Mouse (Mus musculus) kidney, adult 11 months (tissue): Measurements from ENCODE around the gene Casr.

Experiments used
- DNase-seq: peaks from one replicate; pipeline ENCODE4 v3.0.0; 2022

The Casr gene

GRCm38 (mm10) chr16:36561386-36562338 is at the start of gene Casr:
Casr (minus strand) TSS chr16:36562141.
- DNase-seq = no peak

- no peak for DNase-seq
These were observed 40.7 kb upstream of the Casr start for GRCm38 (mm10) chr16:36602632-36603031.

- DNase-seq = no peak
These were observed 36.3 kb upstream of the Casr start for GRCm38 (mm10) chr16:36598265-36598664.

GRCm38 (mm10) chr16:36596671-36597410 is 34.9 kb upstream of the Casr start:
- DNase-seq = peak; percentile 63

GRCm38 (mm10) chr16:36589898-36590297 is 28.0 kb upstream of the Casr start:
- DNase-seq = no peak

- no peak for DNase-seq
These were observed 26.0 kb upstream of the Casr start for GRCm38 (mm10) chr16:36587971-36588370.

- DNase-seq = no peak
These were observed 20.1 kb upstream of the Casr start for GRCm38 (mm10) chr16:36582073-36582472.

GRCm38 (mm10) chr16:36571942-36572341 is 10.0 kb upstream of the Casr start:
- DNase-seq = no peak

GRCm38 (mm10) chr16:36559573-36559972 is 2.4 kb downstream of the Casr start:
- no peak for DNase-seq

- DNase-seq = no peak
These were observed 6.2 kb downstream of the Casr start for GRCm38 (mm10) chr16:36555672-36556165.

GRCm38 (mm10) chr16:36553624-36554023 is 8.3 kb downstream of the Casr start:
- no peak for DNase-seq

- DNase-seq = peak; percentile 87
These were observed 16.6 kb downstream of the Casr start for GRCm38 (mm10) chr16:36545333-36545732.

- DNase-seq = peak; percentile 85
These were observed 18.9 kb downstream of the Casr start for GRCm38 (mm10) chr16:36543091-36543490.

GRCm38 (mm10) chr16:36540834-36541233 is 21.1 kb downstream of the Casr start:
- no peak for DNase-seq

GRCm38 (mm10) chr16:36532981-36533687 is 28.8 kb downstream of the Casr start:
- peak; percentile 79 for DNase-seq

- peak; percentile 54 for DNase-seq
These were observed 29.9 kb downstream of the Casr start for GRCm38 (mm10) chr16:36532046-36532445.

GRCm38 (mm10) chr16:36531630-36532029 is 30.3 kb downstream of the Casr start:
- no peak for DNase-seq

GRCm38 (mm10) chr16:36530566-36531552 is 31.1 kb downstream of the Casr start:
- no peak for DNase-seq

- DNase-seq = no peak
These were observed 33.1 kb downstream of the Casr start for GRCm38 (mm10) chr16:36528822-36529221.

GRCm38 (mm10) chr16:36526596-36527282 is 35.2 kb downstream of the Casr start:
- no peak for DNase-seq

- no peak for DNase-seq
These were observed 38.8 kb downstream of the Casr start for GRCm38 (mm10) chr16:36523095-36523494.
